Mouse (Mus musculus): ENCODE measurements around the gene Hecw1. TPM values are rescaled to one million over a fixed set of nuclear protein-coding genes. Genes with fewer than 3 reads are reported as not detected.

The Hecw1 gene
- polyA plus RNA-seq, 1 experiment from 2014 or later, result 54.2 TPM

DNA sequence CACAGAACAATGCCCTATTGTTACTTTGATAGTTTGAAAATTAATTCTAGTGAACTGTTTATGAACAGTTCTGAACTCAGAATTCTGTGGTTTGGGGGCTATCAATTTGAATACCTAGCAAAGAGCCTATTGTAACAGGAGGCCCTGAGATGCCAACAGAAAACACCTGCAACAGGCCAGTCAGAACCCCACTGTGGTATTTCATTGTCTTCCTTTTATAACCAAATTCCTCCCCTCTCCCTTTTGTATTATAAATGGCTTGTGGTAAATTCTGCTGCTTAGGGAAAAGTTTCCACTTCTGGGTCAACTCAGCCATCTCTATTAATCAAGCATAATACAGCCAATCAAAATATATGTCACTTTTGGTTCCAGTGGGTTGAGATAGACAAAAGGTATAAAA lies 83.5 kb downstream of the Hecw1 start:
- no peak overlapping the region for H3K27ac ChIP-seq (ENCODE audit: low read length)
- no peak overlapping the region for H3K9ac ChIP-seq (replicated peaks; ENCODE audit: low read depth, low read length)
- ATAC-seq, result no peak
- H3K4me2 ChIP-seq (ENCODE audit: low read length), result no peak overlapping the region
- no peaks in the 10 kb centered on the region for H3K27me3 ChIP-seq (replicated peaks; ENCODE audit: control insufficient read depth, insufficient read depth, low read length)
- no peaks in the 10 kb centered on the region for H3K9me3 ChIP-seq (ENCODE audit: control insufficient read depth, low read length)
- 0 out of 2 replicates have a peak, but pooled peaks cover 2% of the 10 kb centered on the region for H3K36me3 ChIP-seq (ENCODE audit: control insufficient read depth, insufficient read depth)
- no peak overlapping the region for H3K4me3 ChIP-seq (replicated peaks; ENCODE audit: low read length)
- no peaks in the 10 kb centered on the region for H3K4me1 ChIP-seq (replicated peaks; ENCODE audit: control insufficient read depth, insufficient read depth, low read length)

DNA sequence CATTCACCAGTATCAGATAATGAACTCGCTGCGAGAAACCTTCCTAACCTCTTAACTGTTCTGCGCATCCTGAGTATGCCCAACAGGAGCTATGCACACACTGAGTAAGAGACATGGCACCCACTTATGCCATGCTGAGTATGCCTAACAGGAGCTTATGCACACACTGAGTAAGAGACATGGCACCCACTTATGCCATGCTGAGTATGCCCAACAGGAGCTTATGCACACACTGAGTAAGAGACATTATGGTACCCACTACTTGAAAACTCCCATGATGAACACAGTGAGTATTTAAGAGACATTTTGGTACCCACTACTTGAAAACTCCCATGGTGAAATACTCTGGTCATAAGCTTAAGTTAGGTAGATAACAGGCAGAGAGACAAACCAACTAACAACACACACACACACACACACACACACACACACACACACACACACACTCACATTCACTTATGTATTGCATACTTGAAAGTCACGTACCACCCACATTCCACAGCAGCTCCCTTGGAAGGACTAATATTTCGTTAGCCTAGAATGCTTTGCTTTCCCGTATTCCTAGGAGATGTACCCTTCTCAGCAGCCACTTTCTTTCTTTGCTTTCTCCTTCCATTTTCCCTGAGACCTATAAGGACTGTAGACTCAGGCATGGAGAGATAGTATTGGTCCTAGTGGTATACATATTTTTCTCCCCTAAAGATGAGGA lies 94.0 kb downstream of the Hecw1 start:
- WGBS, result 92% methylated on average over 6 of the region's 6 CpGs
- no peak overlapping the region for H3K9ac ChIP-seq (replicated peaks; ENCODE audit: low read depth, low read length)
- no peak for ATAC-seq
- no peaks in the 10 kb centered on the region for H3K27me3 ChIP-seq (replicated peaks; ENCODE audit: control insufficient read depth, insufficient read depth, low read length)
- no peaks in the 10 kb centered on the region for H3K9me3 ChIP-seq (ENCODE audit: control insufficient read depth, low read length)
- no peak overlapping the region for H3K4me3 ChIP-seq (replicated peaks; ENCODE audit: low read length)
- H3K4me1 ChIP-seq (replicated peaks; ENCODE audit: control insufficient read depth, insufficient read depth, low read length), result no peaks in the 10 kb centered on the region
- no peak overlapping the region for H3K4me2 ChIP-seq (ENCODE audit: low read length)
- no peaks in the 10 kb centered on the region for H3K36me3 ChIP-seq (ENCODE audit: control insufficient read depth, insufficient read depth)
- H3K27ac ChIP-seq (ENCODE audit: low read length), result no peak overlapping the region

- WGBS, result 76% methylated on average over 2 of the region's 2 CpGs
- Histone ChIP-seq H3K4me3 (replicated peaks; ENCODE audit: low read length) (no peak overlapping the region), H3K9ac (replicated peaks; ENCODE audit: low read depth, low read length) (no peak overlapping the region), H3K27ac (ENCODE audit: low read length) (no peak overlapping the region), H3K4me2 (ENCODE audit: low read length) (no peak overlapping the region), H3K27me3 (replicated peaks; ENCODE audit: control insufficient read depth, insufficient read depth, low read length) (no peaks in the 10 kb centered on the region), H3K4me1 (replicated peaks; ENCODE audit: control insufficient read depth, insufficient read depth, low read length) (no peaks in the 10 kb centered on the region), H3K36me3 (ENCODE audit: control insufficient read depth, insufficient read depth) (no peaks in the 10 kb centered on the region), H3K9me3 (ENCODE audit: control insufficient read depth, low read length) (no peaks in the 10 kb centered on the region)
- no peak for ATAC-seq
Observed at GRCm38 (mm10) chr13:14424836-14425235, 98.2 kb downstream of the Hecw1 start.

GRCm38 (mm10) chr13:14413405-14413804 lies 109.6 kb downstream of the Hecw1 start:
- Histone ChIP-seq H3K27me3 (replicated peaks; ENCODE audit: control insufficient read depth, insufficient read depth, low read length) (no peaks in the 10 kb centered on the region), H3K4me2 (ENCODE audit: low read length) (no peak overlapping the region)
- 81% methylated on average over 1 of the region's 1 CpGs for WGBS

GRCm38 (mm10) chr13:14374470-14374869 lies 148.6 kb downstream of the Hecw1 start:
- Histone ChIP-seq H3K4me2 (ENCODE audit: low read length) (no peak overlapping the region), H3K9me3 (ENCODE audit: control insufficient read depth, low read length) (no peaks in the 10 kb centered on the region), H3K27ac (ENCODE audit: low read length) (no peak overlapping the region), H3K9ac (replicated peaks; ENCODE audit: low read depth, low read length) (no peak overlapping the region), H3K4me1 (replicated peaks; ENCODE audit: control insufficient read depth, insufficient read depth, low read length) (no peaks in the 10 kb centered on the region), H3K36me3 (ENCODE audit: control insufficient read depth, insufficient read depth) (peaks cover 6% of the 10 kb centered on the region; the same call in 1 of the 2 replicates), H3K27me3 (replicated peaks; ENCODE audit: control insufficient read depth, insufficient read depth, low read length) (no peaks in the 10 kb centered on the region), H3K4me3 (replicated peaks; ENCODE audit: low read length) (no peak overlapping the region)
- no peak for ATAC-seq

More at GRCm38 (mm10) chr13:14413405-14413804, 109.6 kb downstream of the Hecw1 start:
- no peak overlapping the region for H3K9ac ChIP-seq (replicated peaks; ENCODE audit: low read depth, low read length)
- no peaks in the 10 kb centered on the region for H3K36me3 ChIP-seq (ENCODE audit: control insufficient read depth, insufficient read depth)
- H3K27ac ChIP-seq (ENCODE audit: low read length), result no peak overlapping the region
- no peaks in the 10 kb centered on the region for H3K9me3 ChIP-seq (ENCODE audit: control insufficient read depth, low read length)
- no peak for ATAC-seq
- no peak overlapping the region for H3K4me3 ChIP-seq (replicated peaks; ENCODE audit: low read length)
- no peaks in the 10 kb centered on the region for H3K4me1 ChIP-seq (replicated peaks; ENCODE audit: control insufficient read depth, insufficient read depth, low read length)

DNA sequence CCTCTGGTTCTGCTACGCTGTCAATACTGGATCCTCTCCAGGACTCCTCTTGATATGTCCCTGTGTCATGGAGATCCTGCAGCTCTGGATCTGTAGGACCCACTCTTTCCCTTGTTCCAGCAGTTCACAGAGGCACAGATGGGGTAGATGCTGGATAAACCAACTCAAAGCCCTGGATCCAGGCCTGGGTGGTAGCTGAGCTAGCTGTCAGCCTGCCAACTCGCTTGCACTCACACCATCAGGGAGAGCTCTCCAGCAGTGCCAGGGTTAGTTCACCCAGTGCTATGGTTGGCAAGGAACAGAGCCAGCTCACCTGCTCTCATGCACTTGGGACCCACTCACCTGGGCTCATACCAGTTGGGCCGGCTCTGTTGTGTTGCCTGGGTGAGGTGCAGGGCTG lies 157.5 kb downstream of the Hecw1 start:
- no peak for ATAC-seq
- Histone ChIP-seq H3K27me3 (replicated peaks; ENCODE audit: control insufficient read depth, insufficient read depth, low read length) (no peaks in the 10 kb centered on the region), H3K4me1 (replicated peaks; ENCODE audit: control insufficient read depth, insufficient read depth, low read length) (no peaks in the 10 kb centered on the region), H3K9me3 (ENCODE audit: control insufficient read depth, low read length) (no peaks in the 10 kb centered on the region), H3K4me3 (replicated peaks; ENCODE audit: low read length) (no peak overlapping the region), H3K36me3 (ENCODE audit: control insufficient read depth, insufficient read depth) (peaks cover 3% of the 10 kb centered on the region; the same call in 1 of the 2 replicates), H3K4me2 (ENCODE audit: low read length) (no peak overlapping the region), H3K9ac (replicated peaks; ENCODE audit: low read depth, low read length) (no peak overlapping the region), H3K27ac (ENCODE audit: low read length) (no peak overlapping the region)
- 82% methylated on average over 3 of the region's 3 CpGs for WGBS

GRCm38 (mm10) chr13:14327252-14327651 lies 195.8 kb downstream of the Hecw1 start:
- Histone ChIP-seq H3K27me3 (replicated peaks; ENCODE audit: control insufficient read depth, insufficient read depth, low read length) (no peaks in the 10 kb centered on the region), H3K4me3 (replicated peaks; ENCODE audit: low read length) (no peak overlapping the region), H3K9ac (replicated peaks; ENCODE audit: low read depth, low read length) (no peak overlapping the region), H3K4me2 (ENCODE audit: low read length) (no peak overlapping the region), H3K4me1 (replicated peaks; ENCODE audit: control insufficient read depth, insufficient read depth, low read length) (no peaks in the 10 kb centered on the region), H3K27ac (ENCODE audit: low read length) (no peak overlapping the region), H3K36me3 (ENCODE audit: control insufficient read depth, insufficient read depth) (no peaks in the 10 kb centered on the region), H3K9me3 (ENCODE audit: control insufficient read depth, low read length) (no peaks in the 10 kb centered on the region)
- 95% methylated on average over 1 of the region's 1 CpGs for WGBS
- ATAC-seq, result no peak

GRCm38 (mm10) chr13:14306617-14307016 lies 216.4 kb downstream of the Hecw1 start:
- H3K4me1 ChIP-seq (replicated peaks; ENCODE audit: control insufficient read depth, insufficient read depth, low read length), result no peaks in the 10 kb centered on the region
- H3K27me3 ChIP-seq (replicated peaks; ENCODE audit: control insufficient read depth, insufficient read depth, low read length), result no peaks in the 10 kb centered on the region
- H3K9ac ChIP-seq (replicated peaks; ENCODE audit: low read depth, low read length), result no peak overlapping the region
- 32% methylated on average over 8 of the region's 8 CpGs for WGBS
- no peak for ATAC-seq
- H3K36me3 ChIP-seq (ENCODE audit: control insufficient read depth, insufficient read depth), result peaks cover 9% of the 10 kb centered on the region
- no peaks in the 10 kb centered on the region for H3K9me3 ChIP-seq (ENCODE audit: control insufficient read depth, low read length)
- H3K4me3 ChIP-seq (replicated peaks; ENCODE audit: low read length), result no peak overlapping the region
- no peak overlapping the region for H3K4me2 ChIP-seq (ENCODE audit: low read length)
- no peak overlapping the region for H3K27ac ChIP-seq (ENCODE audit: low read length)

DNA sequence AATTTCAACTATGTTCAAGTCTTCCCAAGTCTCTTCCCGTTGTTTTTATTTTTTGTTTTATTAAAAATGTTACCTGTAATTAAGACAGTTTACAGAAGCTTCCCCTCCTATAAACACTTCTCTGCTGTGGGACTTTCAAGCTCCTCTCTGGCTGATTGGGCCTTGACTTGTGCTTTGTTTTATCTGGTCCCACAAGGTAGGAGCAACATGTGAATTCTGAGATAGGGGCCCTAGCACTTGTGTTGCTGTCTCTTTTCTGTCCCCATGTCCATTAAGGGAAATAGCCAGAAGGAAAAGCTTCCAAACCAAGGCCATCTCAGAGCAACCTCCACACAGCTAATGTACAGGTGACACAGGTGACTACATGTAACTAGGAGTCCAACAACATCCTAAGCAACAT lies 218.9 kb downstream of the Hecw1 start:
- ATAC-seq, result no peak
- peaks cover 11% of the 10 kb centered on the region for H3K36me3 ChIP-seq (ENCODE audit: control insufficient read depth, insufficient read depth)
- H3K4me3 ChIP-seq (replicated peaks; ENCODE audit: low read length), result no peak overlapping the region
- H3K9me3 ChIP-seq (ENCODE audit: control insufficient read depth, low read length), result no peaks in the 10 kb centered on the region
- 88% methylated on average over 1 of the region's 1 CpGs for WGBS
- H3K9ac ChIP-seq (replicated peaks; ENCODE audit: low read depth, low read length), result no peak overlapping the region
- H3K27me3 ChIP-seq (replicated peaks; ENCODE audit: control insufficient read depth, insufficient read depth, low read length), result no peaks in the 10 kb centered on the region
- no peak overlapping the region for H3K27ac ChIP-seq (ENCODE audit: low read length)
- no peak overlapping the region for H3K4me2 ChIP-seq (ENCODE audit: low read length)
- no peaks in the 10 kb centered on the region for H3K4me1 ChIP-seq (replicated peaks; ENCODE audit: control insufficient read depth, insufficient read depth, low read length)

GRCm38 (mm10) chr13:14302921-14303320 lies 220.1 kb downstream of the Hecw1 start:
- Histone ChIP-seq H3K27me3 (replicated peaks; ENCODE audit: control insufficient read depth, insufficient read depth, low read length) (no peaks in the 10 kb centered on the region), H3K9me3 (ENCODE audit: control insufficient read depth, low read length) (no peaks in the 10 kb centered on the region), H3K9ac (replicated peaks; ENCODE audit: low read depth, low read length) (no peak overlapping the region), H3K4me2 (ENCODE audit: low read length) (no peak overlapping the region), H3K27ac (ENCODE audit: low read length) (no peak overlapping the region), H3K4me3 (replicated peaks; ENCODE audit: low read length) (no peak overlapping the region), H3K4me1 (replicated peaks; ENCODE audit: control insufficient read depth, insufficient read depth, low read length) (no peaks in the 10 kb centered on the region), H3K36me3 (ENCODE audit: control insufficient read depth, insufficient read depth) (peaks cover 11% of the 10 kb centered on the region)
- WGBS, result 62% methylated on average over 2 of the region's 2 CpGs
- ATAC-seq, result no peak
